Mouse (Mus musculus) hindbrain, embryonic 16.5 days (tissue): ENCODE results near the gene Lnpep. TPM values are rescaled to one million over a fixed set of nuclear protein-coding genes. Genes with fewer than 3 reads are reported as not detected.

Source experiments
- ATAC-seq: fragments of 200-750 bp; cut with Nextera tagmentation; 2 replicates; pipeline ENCODE4 v1.8.0; 2017; ENCODE audit warnings: moderate TSS enrichment, moderate library complexity
- H3K27ac ChIP-seq: fragments of 300-500 bp; sonication (generic); 2 replicates; pipeline ENCODE4 v1.5.1; 2014; ENCODE audit warnings: low read depth, mild to moderate bottlenecking, control low read depth, low read length, moderate library complexity
- H3K27me3 ChIP-seq: fragments of 300-500 bp; sonication (generic); replicated peaks from 2 replicates; pipeline ENCODE4 v1.6.1; 2014; ENCODE audit warnings: low read length; ENCODE audit not compliant: control insufficient read depth, insufficient read depth
- H3K36me3 ChIP-seq: fragments of 300-500 bp; sonication (generic); 2 replicates; pipeline ENCODE4 v1.6.1; 2014; ENCODE audit warnings: mild to moderate bottlenecking, low read length, moderate library complexity, mixed read lengths; ENCODE audit not compliant: control insufficient read depth, insufficient read depth
- H3K4me1 ChIP-seq: fragments of 300-500 bp; sonication (generic); 2 replicates; pipeline ENCODE4 v1.6.1; 2014; ENCODE audit warnings: low read depth, low read length; ENCODE audit not compliant: control insufficient read depth, insufficient read depth
- H3K4me2 ChIP-seq: fragments of 300-500 bp; sonication (generic); 2 replicates; pipeline ENCODE4 v1.6.1; 2014; ENCODE audit warnings: mild to moderate bottlenecking, low read length, control low read depth, moderate library complexity
- H3K4me3 ChIP-seq: fragments of 300-500 bp; sonication (generic); 2 replicates; pipeline ENCODE4 v1.5.1; 2014; ENCODE audit warnings: mild to moderate bottlenecking, low read length, control low read depth, moderate library complexity
- H3K9ac ChIP-seq: fragments of 300-500 bp; sonication (generic); 2 replicates; pipeline ENCODE4 v1.6.1; 2014; ENCODE audit warnings: low read depth, mild to moderate bottlenecking, control low read depth, low read length, moderate library complexity
- H3K9me3 ChIP-seq: fragments of 300-500 bp; sonication (generic); 2 replicates; pipeline ENCODE4 v1.6.1; 2014; ENCODE audit warnings: mild to moderate bottlenecking, low read length, moderate library complexity; ENCODE audit not compliant: control insufficient read depth
- WGBS: fragments of 180-500 bp; shearing (Covaris S2); extraction: QIAGEN DNeasy Blood & Tissue Kit; methylation state at CpG from one replicate; pipeline ENCODE4 v1.1.7; 2014; 5-methylcytosine and 5-hydroxymethylcytosine counted together
- polyA plus RNA-seq: library from polyadenylated mRNA; unstranded; fragments of >200 nt; fragmentation: Nextera tagmentation; extraction: Ambion mirVana; gene quantifications from 2 replicates; pipeline ENCODE4 v1.2.1, GENCODE M21; 2015

Lnpep gene
- polyA plus RNA-seq, 1 experiment from 2014 or later = 7.5 TPM

GRCm38 (mm10) chr17:17617440-17618204 lies 7.2 kb downstream of the Lnpep start:
- WGBS = 92% methylated on average over 4 of the region's 4 CpGs
- H3K9ac ChIP-seq = no peak overlapping the region
- H3K9me3 ChIP-seq = no peaks in the 10 kb centered on the region
- no peaks in the 10 kb centered on the region for H3K36me3 ChIP-seq
- H3K4me1 ChIP-seq = peaks cover 10% of the 10 kb centered on the region; the same call in 1 of the 2 replicates
- no peaks in the 10 kb centered on the region for H3K27me3 ChIP-seq
- no peak for ATAC-seq
- no peak overlapping the region for H3K4me3 ChIP-seq
- no peak overlapping the region for H3K27ac ChIP-seq
- H3K4me2 ChIP-seq = no peak overlapping the region

GRCm38 (mm10) chr17:17612336-17612735 lies 12.5 kb downstream of the Lnpep start:
- H3K27me3 ChIP-seq = no peaks in the 10 kb centered on the region
- WGBS = 74% methylated on average over 2 of the region's 2 CpGs

GRCm38 (mm10) chr17:17609523-17609922 lies 15.3 kb downstream of the Lnpep start:
- Histone ChIP-seq H3K4me3 (no peak overlapping the region), H3K9ac (no peak overlapping the region), H3K27me3 (no peaks in the 10 kb centered on the region), H3K9me3 (no peaks in the 10 kb centered on the region), H3K36me3 (no peaks in the 10 kb centered on the region), H3K27ac (no peak overlapping the region), H3K4me1 (peaks cover 2% of the 10 kb centered on the region), H3K4me2 (no peak overlapping the region)
- ATAC-seq = no peak
- 75% methylated on average over 3 of the region's 3 CpGs for WGBS

More at GRCm38 (mm10) chr17:17612336-17612735, 12.5 kb downstream of the Lnpep start:
- Histone ChIP-seq H3K27ac (no peak overlapping the region), H3K4me2 (no peak overlapping the region), H3K9ac (no peak overlapping the region), H3K36me3 (no peaks in the 10 kb centered on the region), H3K4me3 (no peak overlapping the region), H3K4me1 (peaks cover 2% of the 10 kb centered on the region), H3K9me3 (no peaks in the 10 kb centered on the region)
- ATAC-seq = no peak

- Histone ChIP-seq H3K27ac (no peak overlapping the region), H3K27me3 (no peaks in the 10 kb centered on the region), H3K9ac (no peak overlapping the region), H3K4me2 (no peak overlapping the region), H3K9me3 (no peaks in the 10 kb centered on the region), H3K4me1 (peaks cover 2% of the 10 kb centered on the region), H3K36me3 (no peaks in the 10 kb centered on the region), H3K4me3 (no peak overlapping the region)
- WGBS = 70% methylated on average over 5 of the region's 5 CpGs
- ATAC-seq = peak; percentile 40; the same call in 1 of the 2 replicates
Observed at GRCm38 (mm10) chr17:17608416-17608988, 16.3 kb downstream of the Lnpep start.

GRCm38 (mm10) chr17:17604554-17604953 lies 20.3 kb downstream of the Lnpep start:
- Histone ChIP-seq H3K4me2 (no peak overlapping the region), H3K27ac (no peak overlapping the region), H3K36me3 (no peaks in the 10 kb centered on the region), H3K27me3 (no peaks in the 10 kb centered on the region), H3K9me3 (no peaks in the 10 kb centered on the region), H3K4me1 (peaks cover 8% of the 10 kb centered on the region), H3K9ac (no peak overlapping the region), H3K4me3 (no peak overlapping the region)
- no peak for ATAC-seq
- WGBS = 89% methylated on average over 2 of the region's 2 CpGs

GRCm38 (mm10) chr17:17603609-17604008 lies 21.2 kb downstream of the Lnpep start:
- Histone ChIP-seq H3K4me1 (peaks cover 8% of the 10 kb centered on the region), H3K27ac (no peak overlapping the region), H3K4me3 (no peak overlapping the region), H3K9ac (no peak overlapping the region), H3K4me2 (no peak overlapping the region), H3K36me3 (no peaks in the 10 kb centered on the region), H3K9me3 (no peaks in the 10 kb centered on the region), H3K27me3 (no peaks in the 10 kb centered on the region)
- ATAC-seq = no peak
- 87% methylated on average over 3 of the region's 3 CpGs for WGBS

GRCm38 (mm10) chr17:17602786-17603185 lies 22.1 kb downstream of the Lnpep start:
- no peak overlapping the region for H3K9ac ChIP-seq
- no peak overlapping the region for H3K4me3 ChIP-seq
- H3K4me2 ChIP-seq = no peak overlapping the region
- H3K36me3 ChIP-seq = no peaks in the 10 kb centered on the region
- no peak for ATAC-seq
- H3K4me1 ChIP-seq = peaks cover 5% of the 10 kb centered on the region; the same call in 1 of the 2 replicates
- H3K27ac ChIP-seq = no peak overlapping the region
- H3K27me3 ChIP-seq = no peaks in the 10 kb centered on the region
- no peaks in the 10 kb centered on the region for H3K9me3 ChIP-seq

- H3K9ac ChIP-seq = no peak overlapping the region
- H3K36me3 ChIP-seq = no peaks in the 10 kb centered on the region
- 65% methylated on average over 4 of the region's 4 CpGs for WGBS
- H3K4me2 ChIP-seq = no peak overlapping the region
- ATAC-seq = no peak
- no peaks in the 10 kb centered on the region for H3K27me3 ChIP-seq
- H3K27ac ChIP-seq = no peak overlapping the region
- H3K4me3 ChIP-seq = no peak overlapping the region
- peaks cover 5% of the 10 kb centered on the region; the same call in 1 of the 2 replicates for H3K4me1 ChIP-seq
- no peaks in the 10 kb centered on the region for H3K9me3 ChIP-seq
Observed at GRCm38 (mm10) chr17:17602330-17602729, 22.5 kb downstream of the Lnpep start.

- Histone ChIP-seq H3K4me1 (peaks cover 5% of the 10 kb centered on the region; the same call in 1 of the 2 replicates), H3K4me3 (no peak overlapping the region), H3K36me3 (no peaks in the 10 kb centered on the region), H3K4me2 (no peak overlapping the region; the same call in 1 of the 2 replicates), H3K9me3 (no peaks in the 10 kb centered on the region), H3K27ac (no peak overlapping the region), H3K9ac (no peak overlapping the region), H3K27me3 (no peaks in the 10 kb centered on the region)
- ATAC-seq = peak; percentile 61
- 50% methylated on average over 3 of the region's 3 CpGs for WGBS
Observed at GRCm38 (mm10) chr17:17600804-17601252, 24.0 kb downstream of the Lnpep start.
